Mouse (Mus musculus) common myeloid progenitor, adult 5-6 weeks (primary cell): ENCODE results near the gene Rnf222. TPM values are rescaled to one million over a fixed set of nuclear protein-coding genes. Genes with fewer than 3 reads are reported as not detected.

Experiments
- ATAC-seq: replicated peaks from 2 replicates; pipeline ENCODE4 v1.8.0; 2016; ENCODE audit warnings: low read depth, mild to moderate bottlenecking, moderate TSS enrichment, inconsistent platforms; ENCODE audit not compliant: poor library complexity, severe bottlenecking
- total RNA-seq: library from RNA; stranded (forward); fragments of 200-1000, 187-1606 nt; gene quantifications from 2 replicates; pipeline ENCODE4 v1.2.3, GENCODE M21; 2017

Gene Rnf222
- total RNA-seq, 1 experiment from 2014 or later = 0.23 TPM

GRCm38 (mm10) chr11:68886091-68886490 is 2.3 kb upstream of the Rnf222 start:
- ATAC-seq = no peak

GRCm38 (mm10) chr11:68888653-68889052 is 300 bp downstream of the Rnf222 start:
- ATAC-seq = no peak

GRCm38 (mm10) chr11:68890625-68891024 is 2.3 kb downstream of the Rnf222 start:
- no peak for ATAC-seq

DNA sequence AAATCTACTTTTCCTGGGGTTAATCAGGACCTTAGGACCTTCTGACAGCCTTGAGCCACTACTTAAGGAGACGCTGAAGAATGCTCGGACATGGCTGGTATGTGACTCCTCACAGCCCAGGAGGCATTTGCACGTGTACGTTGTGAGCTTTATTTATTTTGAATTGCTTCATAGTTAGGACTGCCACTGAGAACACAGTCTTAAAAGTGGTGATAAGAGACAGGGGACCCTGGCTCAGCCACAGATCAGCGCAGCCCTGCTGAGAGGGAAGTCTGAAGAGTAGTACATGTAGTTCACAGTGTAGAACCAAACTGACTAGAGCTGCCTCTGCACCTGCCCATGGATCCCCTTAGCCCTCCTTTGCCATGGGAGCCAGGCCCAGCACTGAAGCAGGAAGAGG is 3.5 kb downstream of the Rnf222 start:
- ATAC-seq = no peak

GRCm38 (mm10) chr11:68892233-68892832 is 4.0 kb downstream of the Rnf222 start:
- ATAC-seq = no peak

GRCm38 (mm10) chr11:68893911-68894464 is 5.6 kb downstream of the Rnf222 start:
- ATAC-seq = no peak

- ATAC-seq = no peak
These were observed 7.9 kb downstream of the Rnf222 start for GRCm38 (mm10) chr11:68896247-68896646.

GRCm38 (mm10) chr11:68897120-68897519 is 8.8 kb downstream of the Rnf222 start:
- ATAC-seq = peak; percentile 41

GRCm38 (mm10) chr11:68897838-68898237 is 9.5 kb downstream of the Rnf222 start:
- ATAC-seq = no peak

GRCm38 (mm10) chr11:68898790-68899189 is 10.4 kb downstream of the Rnf222 start:
- no peak for ATAC-seq

DNA sequence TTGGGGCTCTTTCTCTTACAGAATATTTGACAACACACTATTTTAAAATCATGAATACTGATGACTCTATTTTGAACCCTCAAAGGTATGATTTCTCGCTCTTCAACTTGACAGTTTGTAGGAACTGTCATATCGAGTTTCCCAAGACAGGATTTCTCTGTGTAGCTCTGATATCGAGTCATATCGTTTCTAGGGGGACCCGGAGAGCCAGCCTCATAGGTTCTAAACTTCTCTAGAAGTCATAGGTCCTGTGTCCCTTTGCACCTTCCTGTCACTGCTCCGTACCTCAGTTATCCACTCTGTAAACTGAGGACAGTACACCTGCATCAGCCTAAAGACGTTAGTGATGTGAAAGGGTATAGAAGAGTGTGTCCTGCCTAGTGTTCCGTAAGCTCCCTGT is 11.5 kb downstream of the Rnf222 start:
- ATAC-seq = no peak

- ATAC-seq = no peak
These were observed 12.4 kb downstream of the Rnf222 start for GRCm38 (mm10) chr11:68900519-68901350.

DNA sequence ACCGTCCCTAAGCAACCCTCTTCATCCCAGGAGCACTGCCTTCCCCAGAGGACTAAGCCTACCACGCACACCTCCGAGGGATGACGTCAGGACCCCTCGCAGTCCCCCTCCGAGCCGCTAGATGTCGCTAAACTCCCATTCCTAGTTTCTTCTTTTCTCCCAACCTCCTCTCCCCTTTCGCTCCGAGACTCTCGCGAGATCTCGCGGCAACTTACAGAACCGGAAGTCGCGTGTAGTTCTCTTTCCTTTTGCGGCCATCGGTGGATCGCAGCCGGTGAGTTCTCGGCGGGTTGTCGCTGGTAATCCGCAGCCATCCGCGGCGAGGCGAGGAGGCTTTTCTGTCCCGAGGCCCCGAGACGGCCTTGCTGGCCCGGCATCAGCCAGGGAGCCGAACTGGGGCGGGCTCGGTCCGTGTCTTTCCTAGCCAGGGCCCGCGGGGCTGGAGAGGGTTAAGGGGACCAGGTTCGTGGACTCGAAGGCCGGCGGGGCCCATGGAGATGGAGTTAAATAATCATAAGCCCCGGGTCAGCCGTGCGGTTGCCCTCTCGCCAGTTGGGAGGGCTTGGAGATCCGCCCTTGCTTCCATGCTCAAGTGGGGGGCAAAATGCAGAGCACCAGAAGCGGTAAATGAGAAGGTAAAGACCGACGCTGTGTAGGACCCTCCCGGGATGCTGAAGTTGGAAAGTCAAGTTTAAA is 13.1 kb downstream of the Rnf222 start, which contains the start of gene Rpl26:
TSS of gene Rpl26 (plus strand) at position 233 of the 696 bp plus-strand sequence.
- ATAC-seq = peak; percentile 90

GRCm38 (mm10) chr11:68902047-68902364 is 13.7 kb downstream of the Rnf222 start:
- no peak for ATAC-seq

- ATAC-seq = no peak
These were observed 14.0 kb downstream of the Rnf222 start for GRCm38 (mm10) chr11:68902367-68902766.

DNA sequence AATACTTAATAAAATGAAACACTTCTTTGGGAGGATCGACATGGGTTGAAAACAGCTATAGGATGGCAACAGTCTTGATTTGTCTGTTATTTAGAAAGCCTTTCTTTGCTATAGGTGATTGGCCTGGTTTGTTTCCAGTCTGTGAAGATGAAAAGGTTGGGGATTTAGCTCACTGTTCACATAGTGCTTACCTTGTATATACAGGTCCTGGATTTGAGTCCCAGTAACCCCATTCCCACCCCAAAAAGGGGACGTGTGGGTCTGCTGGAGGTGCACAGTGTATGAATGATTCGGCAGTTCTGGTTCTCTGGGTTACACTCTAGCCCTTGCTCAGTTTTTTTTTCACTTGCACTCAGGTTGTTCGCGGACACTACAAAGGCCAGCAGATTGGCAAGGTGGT is 14.5 kb downstream of the Rnf222 start:
- no peak for ATAC-seq

- ATAC-seq = no peak
These were observed 15.4 kb downstream of the Rnf222 start for GRCm38 (mm10) chr11:68903775-68904174.

DNA sequence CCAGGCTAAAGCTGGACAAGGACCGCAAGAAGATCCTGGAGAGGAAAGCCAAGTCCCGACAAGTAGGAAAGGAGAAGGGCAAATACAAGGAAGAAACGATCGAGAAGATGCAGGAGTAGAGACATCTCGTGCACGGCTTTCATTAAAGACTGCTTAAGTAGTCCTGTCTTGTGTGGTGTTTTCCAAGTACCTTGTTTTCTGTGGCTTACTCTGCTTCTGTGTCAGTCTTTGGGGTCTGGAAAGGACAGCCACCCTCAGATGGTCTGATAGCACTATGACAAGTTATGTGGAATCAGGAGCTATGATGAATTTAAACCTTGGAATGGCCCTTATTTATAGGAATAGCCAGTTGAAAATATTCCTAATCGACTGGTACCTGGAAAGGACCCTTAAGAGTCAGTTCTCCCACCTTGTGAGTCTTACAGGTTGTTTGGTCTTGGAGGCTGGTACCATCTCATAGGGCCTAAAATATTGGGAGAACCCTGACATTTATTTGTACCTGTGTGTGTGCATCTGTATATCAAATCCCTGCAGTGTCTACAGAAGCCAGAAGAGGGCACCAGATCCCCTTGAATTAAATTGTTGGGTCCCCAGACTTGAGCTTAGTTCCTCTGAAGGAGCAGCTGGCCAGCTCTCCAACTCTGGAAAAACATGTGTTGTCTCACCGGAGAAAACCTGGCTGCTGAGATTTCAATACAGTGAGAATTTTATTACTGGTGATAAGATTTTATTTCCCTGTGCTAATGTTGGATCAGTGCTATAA is 16.2 kb downstream of the Rnf222 start:
- ATAC-seq = peak; percentile 53

GRCm38 (mm10) chr11:68905138-68905531 is 16.8 kb downstream of the Rnf222 start:
- ATAC-seq = no peak
